Mouse (Mus musculus) embryonic facial prominence, embryonic 12.5 days (tissue): Measurements from ENCODE around the gene Pou2f1. TPM values are rescaled to one million over a fixed set of nuclear protein-coding genes. Genes with fewer than 3 reads are reported as not detected.

ENCODE experiments used
- ATAC-seq: fragments of 200-750 bp; cut with Nextera tagmentation; 2 replicates; pipeline ENCODE4 v1.8.0; 2017; ENCODE audit not compliant: insufficient number of reproducible peaks, insufficient read depth, low FRiP score, low TSS enrichment
- H3K27ac ChIP-seq: fragments of 300-500 bp; sonication (generic); 2 replicates; pipeline ENCODE4 v1.5.1; 2016; ENCODE audit warnings: mild to moderate bottlenecking
- H3K27me3 ChIP-seq: fragments of 300-500 bp; sonication (generic); 2 replicates; pipeline ENCODE4 v1.6.1; 2016; ENCODE audit warnings: mild to moderate bottlenecking, moderate library complexity
- H3K36me3 ChIP-seq: fragments of 300-500 bp; sonication (generic); 2 replicates; pipeline ENCODE4 v1.6.1; 2016; ENCODE audit warnings: mild to moderate bottlenecking
- H3K4me1 ChIP-seq: fragments of 300-500 bp; sonication (generic); 2 replicates; pipeline ENCODE4 v1.6.1; 2016
- H3K4me2 ChIP-seq: fragments of 300-500 bp; sonication (generic); replicated peaks from 2 replicates; pipeline ENCODE4 v1.6.1; 2016; ENCODE audit warnings: mild to moderate bottlenecking, moderate library complexity
- H3K4me3 ChIP-seq: fragments of 300-500 bp; sonication (generic); 2 replicates; pipeline ENCODE4 v1.5.1; 2016; ENCODE audit warnings: mild to moderate bottlenecking
- H3K9ac ChIP-seq: fragments of 300-500 bp; sonication (generic); 2 replicates; pipeline ENCODE4 v1.6.1; 2016; ENCODE audit warnings: mild to moderate bottlenecking, moderate library complexity
- H3K9me3 ChIP-seq: fragments of 300-500 bp; sonication (generic); 2 replicates; pipeline ENCODE4 v1.6.1; 2016; ENCODE audit warnings: mild to moderate bottlenecking, moderate library complexity
- WGBS: fragments of 180-500 bp; shearing (Covaris S2); methylation state at CpG from one replicate; pipeline ENCODE4 v1.1.7; 2016; 5-methylcytosine and 5-hydroxymethylcytosine counted together
- polyA plus RNA-seq: library from polyadenylated mRNA; unstranded; fragments of >200 nt; fragmentation: Nextera tagmentation; extraction: Ambion mirVana; gene quantifications from 2 replicates; pipeline ENCODE4 v1.2.1, GENCODE M21; 2016

Gene Pou2f1
- polyA plus RNA-seq, 1 experiment from 2014 or later = 17.0 TPM

GRCm38 (mm10) chr1:166031673-166032547 is 29.4 kb upstream of the Pou2f1 start:
- no peak overlapping the region for H3K9ac ChIP-seq
- no peak for ATAC-seq
- H3K27ac ChIP-seq = no peak overlapping the region
- 67% methylated on average over 7 of the region's 7 CpGs for WGBS
- no peaks in the 10 kb centered on the region for H3K9me3 ChIP-seq
- H3K27me3 ChIP-seq = no peaks in the 10 kb centered on the region
- no peak overlapping the region for H3K4me2 ChIP-seq
- H3K4me1 ChIP-seq = peaks cover 4% of the 10 kb centered on the region; the same call in 1 of the 2 replicates
- H3K36me3 ChIP-seq = no peaks in the 10 kb centered on the region
- no peak overlapping the region for H3K4me3 ChIP-seq

- H3K9ac ChIP-seq = no peak overlapping the region
- no peak for ATAC-seq
- H3K27ac ChIP-seq = no peak overlapping the region
- 45% methylated on average over 4 of the region's 4 CpGs for WGBS
- H3K27me3 ChIP-seq = no peaks in the 10 kb centered on the region
- H3K4me1 ChIP-seq = no peaks in the 10 kb centered on the region
- H3K4me3 ChIP-seq = no peak overlapping the region
- no peak overlapping the region for H3K4me2 ChIP-seq
- H3K9me3 ChIP-seq = no peaks in the 10 kb centered on the region
- no peaks in the 10 kb centered on the region for H3K36me3 ChIP-seq
These were observed 21.5 kb upstream of the Pou2f1 start for GRCm38 (mm10) chr1:166023981-166024380.

GRCm38 (mm10) chr1:166017203-166017602 is 14.7 kb upstream of the Pou2f1 start:
- H3K36me3 ChIP-seq = no peaks in the 10 kb centered on the region
- no peaks in the 10 kb centered on the region for H3K4me1 ChIP-seq
- ATAC-seq = no peak
- WGBS = 86% methylated on average over 4 of the region's 4 CpGs
- no peak overlapping the region for H3K4me3 ChIP-seq
- H3K4me2 ChIP-seq = no peak overlapping the region
- no peaks in the 10 kb centered on the region for H3K9me3 ChIP-seq
- no peaks in the 10 kb centered on the region for H3K27me3 ChIP-seq
- no peak overlapping the region for H3K27ac ChIP-seq
- no peak overlapping the region for H3K9ac ChIP-seq

- no peak for ATAC-seq
- Histone ChIP-seq H3K9ac (no peak overlapping the region), H3K4me2 (no peak overlapping the region), H3K27ac (no peak overlapping the region), H3K36me3 (no peaks in the 10 kb centered on the region), H3K9me3 (no peaks in the 10 kb centered on the region), H3K4me1 (no peaks in the 10 kb centered on the region), H3K4me3 (no peak overlapping the region), H3K27me3 (no peaks in the 10 kb centered on the region)
- WGBS = 65% methylated on average over 4 of the region's 4 CpGs
These were observed 13.8 kb upstream of the Pou2f1 start for GRCm38 (mm10) chr1:166016306-166016705.

- no peak for ATAC-seq
- Histone ChIP-seq H3K27ac (no peak overlapping the region), H3K9me3 (no peaks in the 10 kb centered on the region), H3K9ac (no peak overlapping the region), H3K4me1 (no peaks in the 10 kb centered on the region), H3K36me3 (no peaks in the 10 kb centered on the region), H3K4me3 (no peak overlapping the region), H3K4me2 (no peak overlapping the region), H3K27me3 (no peaks in the 10 kb centered on the region)
- 64% methylated on average over 5 of the region's 5 CpGs for WGBS
These were observed 12.1 kb upstream of the Pou2f1 start for GRCm38 (mm10) chr1:166014530-166014929.

GRCm38 (mm10) chr1:166010106-166010505 is 7.6 kb upstream of the Pou2f1 start:
- H3K9me3 ChIP-seq = no peaks in the 10 kb centered on the region
- no peaks in the 10 kb centered on the region for H3K36me3 ChIP-seq
- no peaks in the 10 kb centered on the region for H3K27me3 ChIP-seq
- H3K4me3 ChIP-seq = no peak overlapping the region
- no peak overlapping the region for H3K27ac ChIP-seq
- WGBS = 93% methylated on average over 1 of the region's 1 CpGs
- no peak overlapping the region for H3K4me2 ChIP-seq
- ATAC-seq = no peak
- H3K9ac ChIP-seq = no peak overlapping the region
- H3K4me1 ChIP-seq = no peaks in the 10 kb centered on the region

- Histone ChIP-seq H3K4me2 (no peak overlapping the region), H3K9me3 (no peaks in the 10 kb centered on the region), H3K9ac (no peak overlapping the region), H3K4me1 (no peaks in the 10 kb centered on the region), H3K27ac (no peak overlapping the region), H3K36me3 (no peaks in the 10 kb centered on the region), H3K27me3 (no peaks in the 10 kb centered on the region), H3K4me3 (no peak overlapping the region)
- WGBS = 89% methylated on average over 5 of the region's 5 CpGs
- no peak for ATAC-seq
These were observed 6.3 kb upstream of the Pou2f1 start for GRCm38 (mm10) chr1:166008634-166009350.

- H3K9ac ChIP-seq = no peak overlapping the region
- no peak overlapping the region for H3K27ac ChIP-seq
- no peaks in the 10 kb centered on the region for H3K9me3 ChIP-seq
- no peaks in the 10 kb centered on the region for H3K36me3 ChIP-seq
- ATAC-seq = no peak
- no peak overlapping the region for H3K4me2 ChIP-seq
- no peaks in the 10 kb centered on the region for H3K27me3 ChIP-seq
- no peak overlapping the region for H3K4me3 ChIP-seq
- 73% methylated on average over 3 of the region's 3 CpGs for WGBS
- no peaks in the 10 kb centered on the region for H3K4me1 ChIP-seq
These were observed 4.5 kb upstream of the Pou2f1 start for GRCm38 (mm10) chr1:166007026-166007425.

GRCm38 (mm10) chr1:166003181-166004022 is 924 bp upstream of the Pou2f1 start:
- WGBS = under 1% methylated on average over 61 of the region's 61 CpGs

GRCm38 (mm10) chr1:166001904-166002489 is 481 bp downstream of the Pou2f1 start:
- H3K9me3 ChIP-seq = no peaks in the 10 kb centered on the region
- H3K4me2 ChIP-seq = peak overlapping the region; percentile 89
- H3K27me3 ChIP-seq = no peaks in the 10 kb centered on the region
- H3K36me3 ChIP-seq = no peaks in the 10 kb centered on the region
- H3K27ac ChIP-seq = peak overlapping the region; percentile 95
- peak; percentile 58 for ATAC-seq
- H3K9ac ChIP-seq = peak overlapping the region; percentile 98
- WGBS = 1% methylated on average over 50 of the region's 70 CpGs
- peaks cover 12% of the 10 kb centered on the region; the same call in 1 of the 2 replicates for H3K4me1 ChIP-seq
- H3K4me3 ChIP-seq = peak overlapping the region; percentile 97

More at GRCm38 (mm10) chr1:166003181-166004022, 924 bp upstream of the Pou2f1 start:
- H3K9ac ChIP-seq = peak overlapping the region; percentile 34
- H3K27ac ChIP-seq = peak overlapping the region; percentile 77
- peak; percentile 64 for ATAC-seq
- H3K4me1 ChIP-seq = peaks cover 12% of the 10 kb centered on the region; the same call in 1 of the 2 replicates
- no peaks in the 10 kb centered on the region for H3K27me3 ChIP-seq
- no peaks in the 10 kb centered on the region for H3K9me3 ChIP-seq
- peak overlapping the region; percentile 97 for H3K4me3 ChIP-seq
- H3K4me2 ChIP-seq = peak overlapping the region; percentile 65
- H3K36me3 ChIP-seq = no peaks in the 10 kb centered on the region
